Mouse (Mus musculus) heart, embryonic 16.5 days (tissue): ENCODE data around the gene Zfp729b. TPM values are rescaled to one million over a fixed set of nuclear protein-coding genes. Genes with fewer than 3 reads are reported as not detected.

ENCODE experiments used
- ATAC-seq: fragments of 200-750 bp; cut with Nextera tagmentation; replicated peaks from 2 replicates; pipeline ENCODE4 v1.8.0; 2017; ENCODE audit warnings: moderate number of reproducible peaks; ENCODE audit not compliant: insufficient read depth, low FRiP score; ENCODE audit errors: extremely low read depth
- H3K27ac ChIP-seq: fragments of 300-500 bp; sonication (generic); 2 replicates; pipeline ENCODE4 v1.5.1; 2014; ENCODE audit warnings: mild to moderate bottlenecking, low read length, control low read depth, moderate library complexity
- H3K27me3 ChIP-seq: fragments of 300-500 bp; sonication (generic); 2 replicates; pipeline ENCODE4 v1.6.1; 2014; ENCODE audit warnings: low read length, mixed read lengths; ENCODE audit not compliant: control insufficient read depth, insufficient read depth
- H3K36me3 ChIP-seq: fragments of 300-500 bp; sonication (generic); 2 replicates; pipeline ENCODE4 v1.6.1; 2014; ENCODE audit not compliant: control insufficient read depth, insufficient read depth
- H3K4me1 ChIP-seq: fragments of 300-500 bp; sonication (generic); 2 replicates; pipeline ENCODE4 v1.6.1; 2014; ENCODE audit warnings: low read length, mixed read lengths; ENCODE audit not compliant: control insufficient read depth, insufficient read depth
- H3K4me2 ChIP-seq: fragments of 300-500 bp; sonication (generic); 2 replicates; pipeline ENCODE4 v1.6.1; 2014; ENCODE audit warnings: low read depth, mild to moderate bottlenecking, control low read depth, low read length
- H3K4me3 ChIP-seq: fragments of 300-500 bp; sonication (generic); 2 replicates; pipeline ENCODE4 v1.5.1; 2014; ENCODE audit warnings: mild to moderate bottlenecking, control low read depth, low read length
- H3K9ac ChIP-seq: fragments of 300-500 bp; sonication (generic); 2 replicates; pipeline ENCODE4 v1.6.1; 2014; ENCODE audit warnings: low read length, control low read depth
- H3K9me3 ChIP-seq: fragments of 300-500 bp; sonication (generic); replicated peaks from 2 replicates; pipeline ENCODE4 v1.6.1; 2016; ENCODE audit warnings: low read length; ENCODE audit not compliant: control insufficient read depth
- WGBS: fragments of 180-500 bp; shearing (Covaris S2); extraction: QIAGEN DNeasy Blood & Tissue Kit; methylation state at CpG from one replicate; pipeline ENCODE4 v1.1.7; 2014; 5-methylcytosine and 5-hydroxymethylcytosine counted together
- polyA plus RNA-seq: library from polyadenylated mRNA; unstranded; fragments of >200 nt; fragmentation: Nextera tagmentation; extraction: Ambion mirVana; gene quantifications from 2 replicates; pipeline ENCODE4 v1.2.1, GENCODE M21; 2015

The Zfp729b gene
- 2.6 and 2.7 TPM in 2 replicates for polyA plus RNA-seq

DNA sequence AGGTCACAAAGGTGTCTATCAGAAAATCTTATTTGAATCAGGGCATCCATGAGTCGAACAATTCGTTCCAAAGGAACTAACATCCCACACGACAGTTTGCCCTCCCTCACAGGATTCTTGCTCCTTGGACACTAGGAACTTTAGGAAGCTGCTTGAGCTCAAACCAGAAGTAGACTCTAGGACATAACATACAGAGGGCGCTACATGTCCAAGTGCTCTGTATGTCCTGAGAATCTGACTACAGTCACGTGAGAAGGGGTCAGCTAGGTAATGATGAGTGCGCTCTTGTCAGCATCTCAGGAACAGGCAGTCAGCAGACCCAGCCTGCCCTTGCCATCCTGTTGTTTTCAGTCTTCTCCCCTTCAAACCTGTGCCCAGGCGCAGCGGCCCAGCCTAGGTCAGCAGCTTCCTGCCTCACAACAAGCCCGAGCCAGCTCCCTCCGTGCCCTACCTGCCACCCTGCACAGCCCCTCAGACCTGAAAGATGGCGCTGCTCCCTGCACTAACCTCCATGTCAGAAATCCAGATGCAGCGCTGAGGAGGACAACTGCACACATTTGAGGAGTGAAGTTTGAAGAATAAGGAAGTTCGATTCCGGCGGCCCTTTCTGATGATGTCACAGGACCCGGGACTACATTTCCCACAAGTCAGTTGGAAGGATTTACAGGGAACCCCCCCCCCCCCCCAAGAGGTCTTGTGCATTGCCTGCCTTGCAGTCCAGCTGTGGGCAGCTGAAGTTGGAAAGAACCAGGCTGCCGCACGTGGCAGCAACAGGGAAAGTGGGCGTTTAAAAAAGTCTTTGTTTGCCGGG, at the start of gene Zfp729b:
Gene Zfp729b (minus strand): TSS at position 642 of the 811 bp plus-strand sequence.
- no peaks in the 10 kb centered on the region for H3K36me3 ChIP-seq
- peak within 1 kb of the TSS; percentile 72 for H3K4me2 ChIP-seq
- H3K27me3 ChIP-seq = no peaks in the 10 kb centered on the region
- H3K27ac ChIP-seq = peak within 1 kb of the TSS; percentile 75
- H3K4me3 ChIP-seq = peak within 1 kb of the TSS; percentile 89
- H3K9ac ChIP-seq = peak within 1 kb of the TSS; percentile 85
- peak; percentile 94 for ATAC-seq
- 3% methylated on average over 20 of the region's 20 CpGs for WGBS
- H3K4me1 ChIP-seq = peaks cover 4% of the 10 kb centered on the region; the same call in 1 of the 2 replicates
- peaks cover 4% of the 10 kb centered on the region; the same call in 1 of the 2 replicates for H3K9me3 ChIP-seq

DNA sequence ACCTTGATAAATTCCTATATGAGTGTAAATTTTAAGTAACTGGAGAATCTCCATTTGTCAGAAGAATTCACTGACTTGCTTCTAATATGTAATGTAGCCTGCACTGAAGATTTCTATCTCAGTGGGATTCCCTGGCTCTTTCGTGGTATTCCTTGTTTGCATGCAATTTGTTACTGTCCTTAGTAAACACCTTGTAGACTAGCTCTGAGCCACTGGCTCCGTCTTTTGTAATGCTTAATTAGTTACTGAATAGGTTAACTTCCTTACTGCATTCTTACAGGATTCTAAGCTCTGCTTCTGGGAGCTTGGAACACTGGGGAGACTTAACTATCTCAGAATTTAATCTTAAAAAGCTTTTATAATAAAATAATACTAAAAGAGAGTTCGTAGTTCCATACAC, 43.0 kb upstream of the Zfp729b start:
- no peaks in the 10 kb centered on the region for H3K36me3 ChIP-seq
- WGBS = 53% methylated on average over 3 of the region's 3 CpGs
- no peak overlapping the region for H3K9ac ChIP-seq
- no peak for ATAC-seq
- H3K27me3 ChIP-seq = no peaks in the 10 kb centered on the region
- H3K4me3 ChIP-seq = no peak overlapping the region
- H3K4me2 ChIP-seq = no peak overlapping the region
- no peaks in the 10 kb centered on the region for H3K4me1 ChIP-seq
- no peak overlapping the region for H3K27ac ChIP-seq
- no peaks in the 10 kb centered on the region for H3K9me3 ChIP-seq

DNA sequence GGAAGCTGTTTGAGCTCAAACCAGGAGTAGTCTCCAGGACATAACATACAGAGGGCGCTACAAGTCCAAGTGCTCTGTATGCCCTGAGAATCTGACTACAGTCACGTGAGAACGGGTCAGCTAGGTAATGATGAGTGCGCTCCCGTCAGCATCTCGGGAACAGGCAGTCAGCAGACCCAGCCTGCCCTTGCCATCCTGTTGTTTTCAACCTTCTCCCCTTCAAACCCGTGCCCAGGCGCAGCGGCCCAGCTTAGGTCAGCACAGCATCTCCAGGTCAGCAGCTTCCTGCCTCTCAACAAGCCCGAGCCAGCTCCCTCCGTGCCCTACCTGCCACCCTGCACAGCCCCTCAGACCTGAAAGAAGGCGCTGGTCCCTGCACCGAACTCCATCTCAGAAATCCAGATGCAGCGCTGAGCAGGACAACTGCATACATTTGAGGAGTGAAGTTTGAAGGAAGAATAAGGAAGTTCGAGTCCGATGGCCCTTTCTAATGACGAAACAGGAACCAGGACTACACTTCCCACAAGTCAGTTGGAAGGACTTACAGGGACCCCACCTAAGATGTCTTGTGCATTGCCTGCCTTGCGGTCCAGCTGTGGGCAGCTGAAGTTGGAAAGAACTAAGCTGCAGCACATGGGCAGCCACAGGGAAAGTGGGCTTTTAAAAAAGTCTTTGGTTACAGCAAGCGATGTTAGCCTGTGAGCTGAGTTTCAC, 27.9 kb upstream of the Zfp729b start, which contains the start of the genes Gm49345 and Zfp729a:
Gene Gm49345 (minus strand): TSS at position 476 of the 714 bp plus-strand sequence.
Gene Zfp729a (minus strand): TSS at position 498 of the 714 bp plus-strand sequence.
- Histone ChIP-seq H3K4me2 (peak within 1 kb of the TSS; percentile 66), H3K27ac (peak within 1 kb of the TSS; percentile 75), H3K4me1 (0 out of 2 replicates have a peak, but pooled peaks cover 2% of the 10 kb centered on the region), H3K4me3 (peak within 1 kb of the TSS; percentile 94), H3K27me3 (no peaks in the 10 kb centered on the region), H3K9me3 (no peaks in the 10 kb centered on the region), H3K9ac (peak within 1 kb of the TSS; percentile 85), H3K36me3 (no peaks in the 10 kb centered on the region)
- WGBS = under 1% methylated on average over 19 of the region's 19 CpGs
- peak; percentile 99 for ATAC-seq

DNA sequence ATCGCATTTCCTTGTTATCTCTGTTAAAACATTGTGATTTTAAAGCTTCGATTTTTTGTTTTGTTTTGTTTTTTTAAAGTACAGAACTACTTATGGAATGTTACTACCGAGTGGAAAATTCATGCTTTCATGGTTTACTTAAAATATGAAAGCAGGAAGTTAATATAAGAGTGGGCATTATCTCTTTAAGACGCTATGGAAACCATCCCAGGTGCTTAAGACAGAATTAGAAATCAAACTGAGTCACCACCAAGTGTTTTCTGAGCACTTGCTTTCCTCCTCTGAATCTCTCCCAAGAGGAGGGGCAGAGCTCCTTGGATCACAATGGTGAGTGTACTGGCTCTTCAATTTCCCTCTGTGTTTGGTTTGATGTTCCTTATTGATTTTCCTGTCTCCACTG, 601 bp upstream of the Zfp729b start:
- Histone ChIP-seq H3K4me3 (no peak overlapping the region; the same call in 1 of the 2 replicates), H3K36me3 (no peaks in the 10 kb centered on the region), H3K4me2 (peak overlapping the region; percentile 72; the same call in 1 of the 2 replicates), H3K9ac (no peak overlapping the region), H3K27ac (no peak overlapping the region), H3K9me3 (peaks cover 4% of the 10 kb centered on the region; the same call in 1 of the 2 replicates), H3K4me1 (peaks cover 4% of the 10 kb centered on the region; the same call in 1 of the 2 replicates), H3K27me3 (no peaks in the 10 kb centered on the region)
- ATAC-seq = no peak
- 79% methylated on average over 4 of the region's 4 CpGs for WGBS

DNA sequence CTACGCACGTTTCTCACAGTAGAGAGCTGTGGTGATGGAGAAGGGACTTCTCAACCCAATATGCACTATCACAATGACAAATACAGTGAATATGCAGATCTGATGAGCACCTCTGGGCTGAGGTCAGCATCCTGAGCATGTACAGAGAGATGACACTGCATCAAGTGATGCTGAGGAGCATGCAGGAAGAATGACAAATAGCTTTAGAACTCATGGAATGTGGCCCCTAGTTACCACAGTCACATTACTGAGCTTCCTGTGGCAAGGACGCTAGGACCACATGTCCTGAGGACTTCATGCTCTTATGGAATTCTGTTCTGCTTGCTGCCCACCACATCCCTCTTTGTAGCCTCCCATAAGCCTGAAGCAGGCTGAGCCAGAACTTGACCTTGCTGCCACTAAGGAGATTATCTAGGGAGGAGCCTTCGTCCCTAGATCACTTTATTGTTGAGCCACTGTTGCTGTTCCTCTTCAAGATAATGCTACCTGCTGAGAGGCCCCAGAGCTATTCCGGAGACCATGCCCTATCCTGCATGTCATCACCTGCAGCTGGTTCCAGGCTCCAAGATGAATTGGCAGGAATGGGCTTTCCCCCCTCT, 36.8 kb downstream of the Zfp729b start:
- no peaks in the 10 kb centered on the region for H3K36me3 ChIP-seq
- H3K4me3 ChIP-seq = no peak overlapping the region
- no peak overlapping the region for H3K4me2 ChIP-seq
- H3K4me1 ChIP-seq = no peaks in the 10 kb centered on the region
- no peak for ATAC-seq
- H3K27me3 ChIP-seq = no peaks in the 10 kb centered on the region
- WGBS = 61% methylated on average over 5 of the region's 5 CpGs
- H3K27ac ChIP-seq = no peak overlapping the region
- H3K9ac ChIP-seq = no peak overlapping the region
- no peaks in the 10 kb centered on the region for H3K9me3 ChIP-seq

DNA sequence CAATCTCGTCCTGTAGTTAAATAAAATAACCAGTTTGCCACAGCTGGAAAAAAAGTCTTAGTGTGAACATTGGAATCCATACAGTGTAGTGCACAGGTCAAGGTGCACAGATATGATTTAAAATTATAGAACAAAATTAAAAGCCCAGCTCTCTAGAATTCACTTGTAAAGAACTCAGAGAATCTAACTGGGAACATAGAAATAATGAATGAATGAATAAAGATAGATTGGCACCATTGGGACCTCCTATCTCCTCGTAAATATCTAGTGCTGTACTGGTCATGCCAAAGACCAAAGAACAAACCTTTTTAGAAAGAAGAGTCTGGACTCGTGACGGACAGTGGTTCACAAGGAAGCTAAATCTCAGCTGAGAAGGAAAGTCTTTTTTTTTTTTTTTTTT, 55.8 kb downstream of the Zfp729b start, which contains the start of gene Zfp748:
Gene Zfp748 (minus strand): TSS at position 101 of the 400 bp plus-strand sequence.
- H3K4me3 ChIP-seq = peak within 1 kb of the TSS; percentile 88
- ATAC-seq = no peak
- 81% methylated on average over 4 of the region's 4 CpGs for WGBS

DNA sequence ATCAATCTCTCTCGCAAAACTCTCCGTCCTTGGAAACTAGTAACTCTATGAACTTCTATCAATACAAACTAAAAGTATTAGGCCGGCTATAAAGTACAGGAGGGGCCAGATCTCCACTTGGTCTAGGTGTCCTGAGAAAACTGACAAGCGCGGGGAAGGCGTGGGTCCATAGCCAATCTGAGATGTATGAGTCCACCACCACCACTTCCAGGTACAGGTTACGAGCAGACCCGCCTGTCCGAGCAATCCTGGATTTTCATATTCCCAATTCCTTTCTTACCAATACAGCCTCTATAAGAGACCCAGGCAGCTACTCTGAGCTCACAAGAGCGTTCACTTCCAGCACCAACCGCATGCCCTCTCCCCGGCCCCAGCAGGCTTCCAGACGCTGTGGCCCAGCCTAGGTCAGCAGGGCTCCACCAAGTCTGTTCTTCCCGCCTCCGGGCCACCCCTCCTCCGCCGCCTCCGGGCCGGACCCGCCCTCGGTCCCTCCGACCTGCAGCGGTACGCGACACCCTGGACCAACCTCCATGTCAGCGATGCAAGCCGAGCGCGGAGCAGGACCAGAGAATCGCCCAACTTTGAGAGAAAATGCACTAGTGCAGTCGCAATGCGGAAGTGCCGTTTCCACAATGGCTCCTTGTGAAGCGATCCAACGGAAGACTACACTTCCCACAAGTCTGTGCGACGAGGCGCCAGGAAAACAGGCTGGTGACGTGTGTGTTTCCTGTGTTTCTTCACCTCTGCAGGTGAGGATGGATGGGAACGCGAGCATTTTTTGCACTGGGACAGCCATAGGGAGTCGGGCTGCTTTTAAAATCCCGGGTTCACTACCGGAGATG, 56.8 kb downstream of the Zfp729b start:
- WGBS = under 1% methylated on average over 44 of the region's 44 CpGs
- H3K9me3 ChIP-seq = no peaks in the 10 kb centered on the region
- no peaks in the 10 kb centered on the region for H3K27me3 ChIP-seq
- peak overlapping the region; percentile 88 for H3K9ac ChIP-seq
- peak overlapping the region; percentile 88 for H3K4me3 ChIP-seq
- ATAC-seq = peak; percentile 96
- H3K27ac ChIP-seq = peak overlapping the region; percentile 89
- H3K36me3 ChIP-seq = no peaks in the 10 kb centered on the region
- peak overlapping the region; percentile 71 for H3K4me2 ChIP-seq
- H3K4me1 ChIP-seq = peaks cover 11% of the 10 kb centered on the region

More for the DNA sequence above, 55.8 kb downstream of the Zfp729b start, which contains the start of gene Zfp748:
- H3K36me3 ChIP-seq = no peaks in the 10 kb centered on the region
- H3K27me3 ChIP-seq = no peaks in the 10 kb centered on the region
- peaks cover 11% of the 10 kb centered on the region for H3K4me1 ChIP-seq
- peak within 1 kb of the TSS; percentile 71 for H3K4me2 ChIP-seq
- peak within 1 kb of the TSS; percentile 89 for H3K27ac ChIP-seq
- H3K9ac ChIP-seq = peak within 1 kb of the TSS; percentile 88
- 0 out of 2 replicates have a peak, but pooled peaks cover 2% of the 10 kb centered on the region for H3K9me3 ChIP-seq

DNA sequence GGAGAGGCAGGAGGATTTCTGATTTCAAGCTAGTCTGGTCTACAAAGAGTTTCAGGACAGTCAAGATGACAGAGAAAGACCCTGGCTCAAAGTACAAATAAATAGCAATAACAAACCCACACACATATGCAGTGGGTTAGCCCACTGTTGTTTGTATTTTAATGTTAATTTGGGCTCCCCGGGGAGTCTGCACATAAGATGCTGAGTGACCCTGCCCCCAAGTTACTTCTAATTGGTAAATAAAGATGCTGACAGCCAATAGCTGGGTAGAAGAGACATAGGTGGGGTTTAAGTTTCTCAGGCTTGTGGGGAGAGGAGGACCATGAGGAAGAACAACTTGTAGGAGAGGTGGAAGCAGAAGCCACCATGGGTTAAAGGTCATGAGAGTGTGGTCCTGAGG, 63.6 kb downstream of the Zfp729b start:
- Histone ChIP-seq H3K36me3 (peaks cover 36% of the 10 kb centered on the region), H3K9ac (no peak overlapping the region), H3K4me1 (no peaks in the 10 kb centered on the region), H3K4me3 (no peak overlapping the region), H3K27ac (no peak overlapping the region), H3K9me3 (no peaks in the 10 kb centered on the region), H3K27me3 (no peaks in the 10 kb centered on the region), H3K4me2 (no peak overlapping the region)
- 93% methylated on average over 1 of the region's 1 CpGs for WGBS
- no peak for ATAC-seq
